Mouse (Mus musculus) spleen, adult 2 months (tissue): ENCODE measurements around the gene Gpa33.

Experiments used
- CTCF ChIP-seq: fragments of 200-500 bp; IDR thresholded peaks from 2 replicates; pipeline ENCODE4 v1.5.1; 2011; ENCODE audit warnings: mild to moderate bottlenecking, inconsistent platforms; ENCODE audit not compliant: insufficient read depth, insufficient read length, insufficient replicate concordance; ENCODE audit errors: extremely low read depth
- POLR2A ChIP-seq: fragments of 200-500 bp; IDR thresholded peaks from 2 replicates; pipeline ENCODE4 v1.6.1; 2011; ENCODE audit warnings: low read depth, low read length, inconsistent platforms

DNA sequence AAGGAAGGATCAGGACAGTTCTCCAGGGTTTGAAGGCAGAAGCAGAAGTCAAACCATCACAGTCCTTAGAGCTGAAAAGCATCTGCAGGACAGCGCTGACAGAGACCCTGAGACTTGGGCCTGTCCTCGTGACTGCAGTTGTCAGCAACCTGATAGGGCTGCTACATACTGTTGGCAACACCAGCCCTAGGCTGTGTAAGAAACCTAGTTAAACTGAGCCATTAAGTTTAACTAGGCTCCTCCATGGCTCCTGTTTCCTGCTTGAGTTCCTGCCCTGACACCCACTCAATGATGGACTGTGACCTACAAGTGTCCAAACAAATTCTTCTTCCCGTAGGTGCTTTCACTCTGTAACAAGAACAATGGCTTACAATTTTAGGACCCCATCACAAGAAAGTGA is 75.1 kb downstream of the Gpa33 start:
- no peak for TF ChIP-seq POLR2A
- TF ChIP-seq CTCF = no peak
